Mouse (Mus musculus): ENCODE data around the gene Cdkal1. TPM values are rescaled to one million over a fixed set of nuclear protein-coding genes. Genes with fewer than 3 reads are reported as not detected.

Gene Cdkal1
- polyA plus RNA-seq, 1 experiment from 2014 or later, result 8.7 TPM

GRCm38 (mm10) chr13:29414470-29414869 is 441.0 kb downstream of the Cdkal1 start:
- TF ChIP-seq CTCF (IDR thresholded peaks at IDR 0.05; ENCODE audit: low read depth) (no peak), EP300 (IDR thresholded peaks at IDR 0.05; ENCODE audit: low read depth) (no peak)
- Histone ChIP-seq H3K36me3 (replicated peaks; ENCODE audit: insufficient read depth, low read length) (no peaks in the 10 kb centered on the region), H3K4me3 (ENCODE audit: low read depth, low read length) (no peak overlapping the region), H3K9ac (replicated peaks) (no peak overlapping the region), H3K27ac (ENCODE audit: low read depth) (no peak overlapping the region), H3K4me1 (ENCODE audit: insufficient read depth) (no peaks in the 10 kb centered on the region), H3K27me3 (ENCODE audit: insufficient read depth, low read length) (no peaks in the 10 kb centered on the region), H3K9me3 (ENCODE audit: low read length) (no peaks in the 10 kb centered on the region), H3K4me2 (ENCODE audit: low read depth, low read length) (no peak overlapping the region)
- 67% methylated on average over 3 of the region's 3 CpGs for WGBS (ENCODE audit: insufficient replicate concordance)
- no peak for DNase-seq
- no peak for ATAC-seq

GRCm38 (mm10) chr13:29411176-29411575 is 444.3 kb downstream of the Cdkal1 start:
- no peak overlapping the region for H3K4me2 ChIP-seq (ENCODE audit: low read depth, low read length)
- H3K4me3 ChIP-seq (ENCODE audit: low read depth, low read length), result no peak overlapping the region
- no peak overlapping the region for H3K9ac ChIP-seq (replicated peaks)
- DNase-seq (no peak), ATAC-seq (no peak)
- H3K27ac ChIP-seq (ENCODE audit: low read depth), result no peak overlapping the region
- TF ChIP-seq EP300 (IDR thresholded peaks at IDR 0.05; ENCODE audit: low read depth), result no peak
- no peak for TF ChIP-seq CTCF (IDR thresholded peaks at IDR 0.05; ENCODE audit: low read depth)
- 64% methylated on average over 6 of the region's 6 CpGs for WGBS (ENCODE audit: insufficient replicate concordance)
- no peaks in the 10 kb centered on the region for H3K27me3 ChIP-seq (ENCODE audit: insufficient read depth, low read length)
- H3K36me3 ChIP-seq (replicated peaks; ENCODE audit: insufficient read depth, low read length), result no peaks in the 10 kb centered on the region
- no peaks in the 10 kb centered on the region for H3K9me3 ChIP-seq (ENCODE audit: low read length)
- no peaks in the 10 kb centered on the region for H3K4me1 ChIP-seq (ENCODE audit: insufficient read depth)

GRCm38 (mm10) chr13:29407619-29408018 is 447.9 kb downstream of the Cdkal1 start:
- no peak for TF ChIP-seq CTCF (IDR thresholded peaks at IDR 0.05; ENCODE audit: low read depth)
- no peak for TF ChIP-seq EP300 (IDR thresholded peaks at IDR 0.05; ENCODE audit: low read depth)
- H3K9me3 ChIP-seq (ENCODE audit: low read length), result no peaks in the 10 kb centered on the region
- H3K27me3 ChIP-seq (ENCODE audit: insufficient read depth, low read length), result no peaks in the 10 kb centered on the region
- no peak for ATAC-seq
- no peaks in the 10 kb centered on the region for H3K36me3 ChIP-seq (replicated peaks; ENCODE audit: insufficient read depth, low read length)
- H3K9ac ChIP-seq (replicated peaks), result no peak overlapping the region
- H3K4me1 ChIP-seq (ENCODE audit: insufficient read depth), result no peaks in the 10 kb centered on the region
- H3K27ac ChIP-seq (ENCODE audit: low read depth), result no peak overlapping the region
- H3K4me2 ChIP-seq (ENCODE audit: low read depth, low read length), result no peak overlapping the region
- no peak overlapping the region for H3K4me3 ChIP-seq (ENCODE audit: low read depth, low read length)
- 93% methylated on average over 1 of the region's 1 CpGs for WGBS (ENCODE audit: insufficient replicate concordance)
- no peak for DNase-seq

- no peak overlapping the region for H3K9ac ChIP-seq (replicated peaks)
- H3K27ac ChIP-seq (ENCODE audit: low read depth), result no peak overlapping the region
- H3K9me3 ChIP-seq (ENCODE audit: low read length), result no peaks in the 10 kb centered on the region
- H3K36me3 ChIP-seq (replicated peaks; ENCODE audit: insufficient read depth, low read length), result no peaks in the 10 kb centered on the region
- no peak for TF ChIP-seq EP300 (IDR thresholded peaks at IDR 0.05; ENCODE audit: low read depth)
- no peak for TF ChIP-seq CTCF (IDR thresholded peaks at IDR 0.05; ENCODE audit: low read depth)
- DNase-seq (no peak), ATAC-seq (no peak)
- 67% methylated on average over 5 of the region's 5 CpGs for WGBS (ENCODE audit: insufficient replicate concordance)
- no peaks in the 10 kb centered on the region for H3K4me1 ChIP-seq (ENCODE audit: insufficient read depth)
- H3K4me2 ChIP-seq (ENCODE audit: low read depth, low read length), result no peak overlapping the region
- no peak overlapping the region for H3K4me3 ChIP-seq (ENCODE audit: low read depth, low read length)
- H3K27me3 ChIP-seq (ENCODE audit: insufficient read depth, low read length), result no peaks in the 10 kb centered on the region
Observed at GRCm38 (mm10) chr13:29405316-29405715, 450.2 kb downstream of the Cdkal1 start.

- Histone ChIP-seq H3K27me3 (ENCODE audit: insufficient read depth, low read length) (no peaks in the 10 kb centered on the region), H3K9ac (replicated peaks) (no peak overlapping the region), H3K36me3 (replicated peaks; ENCODE audit: insufficient read depth, low read length) (no peaks in the 10 kb centered on the region), H3K4me3 (ENCODE audit: low read depth, low read length) (no peak overlapping the region), H3K9me3 (ENCODE audit: low read length) (no peaks in the 10 kb centered on the region), H3K4me1 (ENCODE audit: insufficient read depth) (no peaks in the 10 kb centered on the region), H3K27ac (ENCODE audit: low read depth) (no peak overlapping the region), H3K4me2 (ENCODE audit: low read depth, low read length) (no peak overlapping the region)
- no peak for ATAC-seq
- no peak for DNase-seq
- TF ChIP-seq CTCF (IDR thresholded peaks at IDR 0.05; ENCODE audit: low read depth) (no peak), EP300 (IDR thresholded peaks at IDR 0.05; ENCODE audit: low read depth) (no peak)
- WGBS (ENCODE audit: insufficient replicate concordance), result 73% methylated on average over 5 of the region's 5 CpGs
Observed at GRCm38 (mm10) chr13:29403217-29403616, 452.3 kb downstream of the Cdkal1 start.

GRCm38 (mm10) chr13:29402526-29403040 is 452.9 kb downstream of the Cdkal1 start:
- H3K4me3 ChIP-seq (ENCODE audit: low read depth, low read length), result no peak overlapping the region
- no peaks in the 10 kb centered on the region for H3K9me3 ChIP-seq (ENCODE audit: low read length)
- no peak overlapping the region for H3K4me2 ChIP-seq (ENCODE audit: low read depth, low read length)
- H3K4me1 ChIP-seq (ENCODE audit: insufficient read depth), result no peaks in the 10 kb centered on the region
- 81% methylated on average over 3 of the region's 3 CpGs for WGBS (ENCODE audit: insufficient replicate concordance)
- ATAC-seq (no peak), DNase-seq (no peak)
- no peaks in the 10 kb centered on the region for H3K36me3 ChIP-seq (replicated peaks; ENCODE audit: insufficient read depth, low read length)
- H3K27me3 ChIP-seq (ENCODE audit: insufficient read depth, low read length), result no peaks in the 10 kb centered on the region
- TF ChIP-seq EP300 (IDR thresholded peaks at IDR 0.05; ENCODE audit: low read depth), result no peak
- TF ChIP-seq CTCF (IDR thresholded peaks at IDR 0.05; ENCODE audit: low read depth), result no peak
- no peak overlapping the region for H3K9ac ChIP-seq (replicated peaks)
- no peak overlapping the region for H3K27ac ChIP-seq (ENCODE audit: low read depth)

- Histone ChIP-seq H3K9me3 (ENCODE audit: low read length) (no peaks in the 10 kb centered on the region), H3K27ac (ENCODE audit: low read depth) (no peak overlapping the region), H3K27me3 (ENCODE audit: insufficient read depth, low read length) (no peaks in the 10 kb centered on the region), H3K9ac (replicated peaks) (no peak overlapping the region), H3K4me3 (ENCODE audit: low read depth, low read length) (no peak overlapping the region), H3K4me2 (ENCODE audit: low read depth, low read length) (no peak overlapping the region), H3K36me3 (replicated peaks; ENCODE audit: insufficient read depth, low read length) (no peaks in the 10 kb centered on the region), H3K4me1 (ENCODE audit: insufficient read depth) (no peaks in the 10 kb centered on the region)
- DNase-seq, result no peak
- 77% methylated on average over 5 of the region's 5 CpGs for WGBS (ENCODE audit: insufficient replicate concordance)
- TF ChIP-seq EP300 (IDR thresholded peaks at IDR 0.05; ENCODE audit: low read depth), result no peak
- no peak for TF ChIP-seq CTCF (IDR thresholded peaks at IDR 0.05; ENCODE audit: low read depth)
- no peak for ATAC-seq
Observed at GRCm38 (mm10) chr13:29399908-29400307, 455.6 kb downstream of the Cdkal1 start.

Data from liver, postnatal 0 days (tissue).